In the genomic region with DNA sequence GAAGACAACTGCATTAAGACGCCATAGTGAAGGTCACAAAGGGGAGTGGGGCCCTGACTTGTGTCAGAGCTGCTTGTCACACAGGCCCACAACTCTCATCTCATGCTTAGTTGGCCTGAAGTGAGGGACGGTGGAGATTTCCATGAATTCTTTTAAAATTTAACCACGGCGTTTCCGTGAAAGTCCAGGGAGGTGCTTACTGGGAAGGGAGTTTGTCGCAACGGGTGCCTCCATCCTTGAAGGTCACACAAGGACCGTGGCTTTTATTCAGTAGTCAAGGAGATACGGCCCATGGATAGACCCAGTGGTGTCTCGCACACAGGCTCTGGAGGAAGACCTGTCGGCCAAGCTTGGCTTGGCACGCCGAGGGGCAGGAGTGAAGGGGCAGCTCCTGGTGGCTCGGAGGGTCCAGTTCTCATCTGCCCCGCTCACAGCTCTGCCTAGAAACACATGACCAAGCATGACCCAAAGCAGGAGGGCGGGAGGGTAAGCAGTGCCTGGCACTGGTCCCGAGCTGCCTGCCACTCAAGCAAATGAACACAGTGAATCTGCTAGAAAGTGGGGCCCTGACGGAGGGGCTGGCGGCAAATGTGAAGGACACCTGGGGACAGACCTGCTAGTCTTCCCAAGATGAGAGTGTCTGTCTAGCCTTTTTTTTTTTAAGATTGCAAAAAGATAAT, we compare ENCODE assay signal across 10 mouse cellular contexts.
DNase-seq lines count a peak whose midpoint lies in the region; ATAC-seq and TF ChIP-seq lines count a peak whose summit lies in the region.
"Had no signal": no experiment of that assay in that cellular context is flagged by ENCODE, and none has a peak within 500 bp of the region (broad histone marks: within the 10 kb centered on the region; RNA-seq: fewer than 3 reads in every experiment).

No protein-coding gene starts in this region.

- WGBS in midbrain, embryonic 13.5 days, result 79% methylated on average over 19 of the region's 19 CpGs
- WGBS in midbrain, embryonic 16.5 days, result 79% methylated on average over 19 of the region's 19 CpGs
- 56% methylated on average over 19 of the region's 19 CpGs for WGBS in stomach, postnatal 0 days

- H3K4me3 ChIP-seq in midbrain, embryonic 13.5 days (replicated peaks), result no peak overlapping the region
- no peak overlapping the region for H3K4me3 ChIP-seq in midbrain, embryonic 16.5 days (ENCODE audit: low read depth, low read length)
- no peak overlapping the region for H3K4me3 ChIP-seq in stomach, postnatal 0 days (ENCODE audit: low read depth, low read length)
- H3K4me3 ChIP-seq: erythroblast, embryonic 14.5 days had no signal

- no peak for ATAC-seq in midbrain, embryonic 13.5 days
- ATAC-seq in midbrain, embryonic 16.5 days, result no peak
- no peak for ATAC-seq in stomach, postnatal 0 days (ENCODE audit: low FRiP score, low TSS enrichment)
- ATAC-seq: intestine, embryonic 16.5 days had no signal

- no peak for TF ChIP-seq CTCF in stomach, postnatal 0 days (IDR thresholded peaks at IDR 0.05; ENCODE audit: low read depth)

- no peaks in the 10 kb centered on the region for H3K27me3 ChIP-seq in midbrain, embryonic 13.5 days
- no peaks in the 10 kb centered on the region for H3K27me3 ChIP-seq in midbrain, embryonic 16.5 days (ENCODE audit: control insufficient read depth, insufficient read depth, low read depth, low read length)
- H3K27me3 ChIP-seq in stomach, postnatal 0 days (ENCODE audit: control insufficient read depth, insufficient read depth, low read length), result no peaks in the 10 kb centered on the region

- no peaks in the 10 kb centered on the region for H3K36me3 ChIP-seq in midbrain, embryonic 13.5 days
- no peaks in the 10 kb centered on the region for H3K36me3 ChIP-seq in midbrain, embryonic 16.5 days (ENCODE audit: control insufficient read depth, insufficient read depth, low read length)
- no peaks in the 10 kb centered on the region for H3K36me3 ChIP-seq in stomach, postnatal 0 days (ENCODE audit: control insufficient read depth, insufficient read depth, low read length)

- DNase-seq in heart, adult 11 months, result peak; percentile 95
- DNase-seq in heart, postnatal 36 days, result no peak
- DNase-seq in kidney, adult 8-10 months, result peak; percentile 88 to 89
- peak; percentile 67 for DNase-seq in stomach, postnatal 0 days (ENCODE audit: low spot score)
- no peak for DNase-seq in adipocyte (ENCODE audit: low spot score)
- no peak for DNase-seq in spleen, postnatal 14 days (ENCODE audit: low spot score in 2 of 2)

- H3K4me2 ChIP-seq in midbrain, embryonic 13.5 days (replicated peaks), result no peak overlapping the region
- H3K4me2 ChIP-seq in midbrain, embryonic 16.5 days (ENCODE audit: low read length), result no peak overlapping the region
- H3K4me2 ChIP-seq in stomach, postnatal 0 days (replicated peaks; ENCODE audit: low read depth), result no peak overlapping the region

- intact Hi-C loops in heart, postnatal 36 days (cut with DNase I), result no loop called here

- H3K9me3 ChIP-seq in midbrain, embryonic 13.5 days, result no peaks in the 10 kb centered on the region
- H3K9me3 ChIP-seq in midbrain, embryonic 16.5 days (replicated peaks; ENCODE audit: control insufficient read depth, low read length, poor library complexity, severe bottlenecking), result no peaks in the 10 kb centered on the region
- no peaks in the 10 kb centered on the region for H3K9me3 ChIP-seq in stomach, postnatal 0 days (ENCODE audit: control insufficient read depth, low read length)

- H3K9ac ChIP-seq in midbrain, embryonic 13.5 days (replicated peaks), result no peak overlapping the region
- H3K9ac ChIP-seq in midbrain, embryonic 16.5 days (ENCODE audit: low read depth, low read length), result no peak overlapping the region
- no peak overlapping the region for H3K9ac ChIP-seq in stomach, postnatal 0 days (ENCODE audit: low read length)

- 0 out of 2 replicates have a peak overlapping the region, but pooled peaks have one; percentile 5 for H3K27ac ChIP-seq in midbrain, embryonic 13.5 days
- H3K27ac ChIP-seq in midbrain, embryonic 16.5 days (ENCODE audit: low read length), result no peak overlapping the region
- no peak overlapping the region for H3K27ac ChIP-seq in stomach, postnatal 0 days (replicated peaks)

- peaks cover 98% of the 10 kb centered on the region for H3K4me1 ChIP-seq in midbrain, embryonic 13.5 days (replicated peaks)
- peaks cover 67% of the 10 kb centered on the region for H3K4me1 ChIP-seq in midbrain, embryonic 16.5 days (ENCODE audit: control insufficient read depth, insufficient read depth, low read length)
- peaks cover 34% of the 10 kb centered on the region for H3K4me1 ChIP-seq in stomach, postnatal 0 days (replicated peaks; ENCODE audit: control insufficient read depth, insufficient read depth)

- no peak for TF ChIP-seq EP300 in stomach, postnatal 0 days (optimal IDR thresholded peaks at IDR 0.05)

Comparison
In these comparisons a context has a peak if more than half of its experiments do, and no peak if none do; other contexts are left out.
1. DNase-seq: peak in heart, adult 11 months (single experiment), kidney, adult 8-10 months (2 of 2) and stomach, postnatal 0 days (single experiment); none in heart, postnatal 36 days (0 of 2), adipocyte (single experiment) and spleen, postnatal 14 days (0 of 2).